Mouse (Mus musculus) CD4-positive, CD25-positive, alpha-beta regulatory T cell (primary cell): ENCODE data around the gene Med27. TPM values are rescaled to one million over a fixed set of nuclear protein-coding genes. Genes with fewer than 3 reads are reported as not detected.

ENCODE experiments used
- polyA plus RNA-seq: library from polyadenylated mRNA; unstranded; fragments of 100-300 nt; shearing (Covaris generic); gene quantifications from one replicate; pipeline ENCODE4 v1.2.1, GENCODE M21; 2017

Gene Med27
- 48.7 TPM for polyA plus RNA-seq

DNA sequence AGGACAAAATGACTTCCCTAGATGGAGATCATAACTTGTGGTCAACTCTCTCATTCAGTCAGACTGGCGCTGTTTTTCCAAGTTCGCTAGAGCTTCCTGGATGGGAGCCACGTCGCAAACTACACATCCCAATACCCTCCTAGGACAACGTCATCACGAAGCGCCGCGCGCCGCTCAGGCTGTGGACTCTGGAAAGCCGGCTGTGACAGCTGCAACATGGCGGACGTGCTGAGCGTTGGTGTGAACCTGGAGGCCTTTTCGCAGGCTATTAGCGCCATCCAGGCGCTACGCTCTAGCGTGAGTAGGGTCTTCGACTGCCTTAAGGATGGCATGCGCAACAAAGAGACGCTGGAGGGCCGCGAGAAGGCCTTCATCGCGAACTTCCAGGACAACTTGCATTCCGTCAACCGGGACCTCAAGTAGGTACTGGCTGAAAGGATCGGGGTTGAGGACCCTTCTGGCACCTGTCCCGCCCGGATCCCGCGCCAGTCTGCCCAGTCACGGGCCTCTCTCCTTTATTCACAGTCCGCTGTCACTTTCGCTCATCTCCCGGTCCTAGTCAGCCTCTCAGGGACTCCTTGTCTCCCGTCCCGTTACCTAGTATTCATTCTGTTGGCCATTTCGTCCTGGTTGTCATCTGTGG lies at the start of gene Med27:
TSS of gene Med27 (plus strand) at position 191 of the 643 bp plus-strand sequence.

Other genes starting within 250 kb of the Med27 start
- gene Setx, start 222.6 kb upstream of the Med27 start, polyA plus RNA-seq = 82.1 TPM
- gene Ntng2, start 93.8 kb upstream of the Med27 start, polyA plus RNA-seq = 4.5 TPM